Mouse (Mus musculus) urinary bladder, postnatal 36 days (tissue): ENCODE measurements around the gene Rd3.

ENCODE experiments used
- DNase-seq, 2 experiments: peaks; one replicate each; pipeline ENCODE4 v3.0.0; 2022; ENCODE audit warnings: low spot score in 2 of 2, mixed read lengths in 1 of 2

Gene Rd3

DNA sequence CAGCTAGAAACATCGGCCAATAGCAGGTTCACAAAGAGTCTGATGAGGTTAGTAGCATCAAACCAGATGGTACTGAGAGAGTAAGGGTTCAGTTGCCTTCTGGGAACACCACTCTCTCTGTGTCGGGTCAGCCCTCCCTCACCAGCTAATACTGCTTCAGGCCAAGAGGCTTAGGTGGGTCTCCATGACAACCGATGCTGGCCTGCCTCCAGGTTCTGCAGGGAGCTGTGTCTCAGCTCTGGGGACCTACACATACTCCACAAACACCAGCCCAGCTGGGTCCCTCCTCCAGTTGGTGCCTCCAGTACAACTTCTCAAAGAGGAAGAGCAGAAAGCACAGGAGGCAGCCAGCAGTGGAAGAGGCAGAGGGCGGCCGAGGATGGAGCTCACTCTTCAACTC is at the start of gene Rd3:
Rd3 (plus strand) TSS at position 184 of the 400 bp plus-strand sequence.
- no peak for DNase-seq

DNA sequence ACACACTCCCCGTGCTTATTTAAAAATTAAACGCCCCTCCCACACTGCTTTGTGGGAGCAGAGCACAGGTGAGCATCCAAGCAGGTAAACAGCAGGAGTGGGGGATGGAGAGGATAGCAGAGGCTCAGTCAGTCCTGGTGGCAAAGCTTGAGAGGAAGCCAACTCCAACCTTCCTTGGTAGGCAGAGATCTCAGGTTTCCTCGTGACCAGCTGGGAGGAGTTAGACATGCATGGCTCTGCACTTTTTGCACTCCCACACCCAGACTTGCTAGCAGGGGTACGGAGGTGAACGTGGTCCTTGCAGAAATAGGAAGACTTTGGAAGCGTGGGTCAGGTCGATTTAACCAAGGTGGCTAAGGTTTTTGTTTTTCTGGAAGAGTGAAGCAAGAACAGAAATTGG is 48.8 kb upstream of the Rd3 start:
- DNase-seq, result no peak

DNA sequence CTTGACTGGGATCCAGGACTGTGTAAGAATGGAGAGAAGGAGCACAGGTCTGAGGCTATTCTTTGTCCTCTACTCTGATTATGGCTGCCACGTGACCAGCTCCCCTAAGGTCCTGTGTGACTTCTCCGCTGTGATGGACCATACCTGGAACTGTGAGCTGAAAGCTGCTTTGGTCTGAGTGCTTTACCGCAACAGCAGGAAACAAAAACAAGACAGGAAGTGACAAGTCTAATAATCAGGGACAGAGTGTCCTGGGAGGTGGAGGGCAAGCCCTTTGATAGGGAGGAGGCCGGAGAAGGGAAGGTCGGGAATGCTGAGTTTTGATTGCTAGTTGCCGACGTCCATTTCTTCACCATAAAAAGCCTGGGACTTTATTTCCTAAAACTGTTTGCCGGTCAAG is 48.1 kb upstream of the Rd3 start:
- no peak for DNase-seq

- no peak for DNase-seq
Observed at GRCm38 (mm10) chr1:191929897-191930524, 47.2 kb upstream of the Rd3 start.

DNA sequence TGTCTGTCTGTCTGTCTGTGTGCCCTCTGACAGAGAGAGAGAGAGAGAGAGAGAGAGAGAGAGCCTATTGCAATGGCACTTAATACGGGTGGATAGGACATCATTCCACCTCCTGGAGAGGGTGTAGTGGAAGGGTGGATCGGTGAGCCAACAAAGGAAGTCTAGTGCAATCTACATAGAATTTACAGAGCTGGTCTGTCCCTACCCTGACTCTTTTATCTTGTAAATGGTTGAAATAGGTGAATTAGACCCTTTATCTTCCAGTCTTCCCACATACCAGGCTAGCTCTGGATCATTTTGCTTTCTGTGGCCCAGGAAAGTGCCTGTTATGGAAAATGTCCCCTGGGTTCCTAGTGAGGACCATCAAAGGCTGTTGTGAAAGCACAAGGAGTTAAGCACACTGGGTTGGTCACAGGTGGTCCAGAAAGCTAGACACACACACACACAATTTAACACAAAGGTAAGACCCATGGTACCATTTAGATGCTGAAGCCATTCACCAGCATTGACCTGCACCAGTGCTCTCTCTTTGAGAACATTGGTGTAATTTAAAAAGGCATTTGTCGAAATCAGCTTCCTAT is 46.6 kb upstream of the Rd3 start:
- DNase-seq, result no peak

- no peak for DNase-seq
Observed at GRCm38 (mm10) chr1:191932286-191932985, 44.7 kb upstream of the Rd3 start.

DNA sequence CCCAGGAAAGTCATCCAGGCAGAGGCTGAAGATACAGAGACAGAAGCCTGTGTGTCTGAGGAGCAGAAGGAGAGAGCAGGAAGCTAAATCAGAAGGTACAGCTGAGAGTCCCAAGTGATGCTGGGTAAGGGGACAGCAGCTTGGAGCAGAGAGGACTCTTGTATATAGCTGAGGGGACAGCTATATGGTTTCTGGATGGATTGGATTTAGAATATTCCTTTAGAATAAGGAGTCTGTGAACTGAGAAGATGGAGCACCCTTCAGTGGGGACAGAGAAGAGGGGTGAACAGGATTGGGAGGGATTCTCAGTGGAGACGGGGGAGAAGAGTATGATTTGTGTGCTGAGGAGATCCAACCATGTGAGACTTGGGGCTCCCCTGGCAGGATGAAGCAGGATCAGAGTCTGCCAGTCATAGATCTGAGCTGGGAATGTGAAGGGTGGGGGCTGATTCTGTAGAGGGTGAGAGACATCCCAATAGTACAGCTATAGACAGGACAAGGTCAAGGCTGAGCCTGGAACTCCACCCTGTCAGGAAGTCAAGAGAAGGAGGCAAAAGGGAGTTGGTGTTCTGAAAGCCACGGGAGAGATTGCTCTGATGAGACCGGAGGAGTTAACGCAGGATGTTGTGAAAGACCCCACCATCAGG is 44.1 kb upstream of the Rd3 start:
- DNase-seq, result no peak

GRCm38 (mm10) chr1:191943638-191944037 is 33.5 kb upstream of the Rd3 start:
- DNase-seq, result no peak

- no peak for DNase-seq
Observed at GRCm38 (mm10) chr1:191945341-191945740, 31.8 kb upstream of the Rd3 start.

- DNase-seq, result no peak
Observed at GRCm38 (mm10) chr1:191945756-191946155, 31.4 kb upstream of the Rd3 start.

DNA sequence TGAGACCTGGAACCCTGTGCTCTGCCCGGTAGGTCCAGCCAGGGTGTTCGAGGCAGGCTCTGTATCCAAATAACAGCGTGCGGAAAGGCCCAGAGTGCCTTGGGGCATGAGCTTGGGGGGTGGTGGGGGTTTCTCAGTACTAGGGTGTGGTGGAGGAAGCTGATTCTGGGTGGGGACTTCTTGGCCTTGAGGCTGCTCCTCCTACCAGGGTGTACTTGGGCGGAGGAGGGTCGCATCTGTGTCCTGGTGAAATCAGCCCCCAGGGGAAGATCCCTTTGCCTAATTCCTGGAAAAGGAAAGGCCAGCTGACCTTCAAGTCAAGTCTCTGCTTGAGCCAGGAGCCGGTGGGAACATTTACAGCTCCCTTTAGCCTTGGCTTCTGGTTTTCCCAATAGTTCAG is 30.9 kb upstream of the Rd3 start:
- DNase-seq, result no peak

DNA sequence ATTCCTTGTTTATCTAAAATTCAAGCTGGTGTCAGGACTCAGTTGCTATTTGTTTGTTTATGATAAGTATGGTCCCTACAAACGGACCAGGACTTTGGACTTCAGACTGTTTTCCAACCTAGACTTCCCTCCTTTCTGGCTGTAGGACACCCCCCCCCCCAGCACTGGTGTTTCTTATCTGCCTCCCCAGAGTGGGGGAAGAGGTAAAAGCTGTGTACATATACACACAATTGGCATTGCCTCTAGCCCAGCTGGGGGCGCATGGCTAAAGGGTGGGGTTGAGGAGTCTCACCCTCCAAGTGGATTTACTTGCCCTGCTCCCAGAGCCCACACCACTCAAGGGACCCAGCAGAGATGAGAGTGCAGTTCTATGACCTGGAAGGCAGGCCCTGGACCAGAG is 30.3 kb upstream of the Rd3 start:
- DNase-seq, result no peak

GRCm38 (mm10) chr1:191947796-191948195 is 29.4 kb upstream of the Rd3 start:
- DNase-seq, result no peak

DNA sequence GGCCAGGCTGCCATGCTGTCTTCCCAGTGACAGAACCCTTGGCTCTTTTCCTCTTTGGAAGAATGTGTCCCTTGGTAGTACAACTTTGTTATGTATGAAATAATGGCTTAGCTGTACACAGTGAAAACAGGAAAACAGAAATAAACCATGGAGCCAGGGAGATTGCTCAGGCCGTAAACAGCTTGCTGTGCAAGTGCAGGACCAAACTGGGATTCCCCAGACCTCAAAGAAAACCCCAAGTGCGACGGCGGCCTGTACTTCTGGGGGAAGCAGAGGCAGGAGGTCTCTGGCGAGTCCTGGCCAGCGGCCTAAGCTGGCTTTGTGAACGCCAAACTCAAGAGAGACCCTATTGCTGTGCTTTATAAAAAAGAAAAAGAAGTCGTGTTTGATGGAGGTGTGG is 28.6 kb upstream of the Rd3 start:
- no peak for DNase-seq

DNA sequence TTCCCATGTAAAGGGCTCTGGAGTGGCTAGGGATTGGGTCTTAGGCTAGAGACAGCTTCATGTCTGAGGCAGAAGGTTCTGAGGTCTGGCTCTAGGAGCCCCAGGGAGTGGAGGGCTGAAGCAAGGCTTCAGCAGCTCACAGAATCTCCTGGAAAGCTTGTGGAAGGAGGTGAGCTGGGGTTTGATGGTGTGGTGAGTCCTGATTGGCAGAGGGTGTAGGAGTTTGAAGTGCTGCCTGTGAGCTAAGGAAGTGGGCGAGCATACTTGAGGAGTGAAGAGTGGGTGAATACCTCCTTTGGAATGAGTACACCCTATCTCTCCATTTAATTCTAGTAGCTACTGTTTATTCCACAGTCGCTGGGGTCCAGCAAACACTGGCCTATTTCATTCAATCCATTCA is 26.6 kb upstream of the Rd3 start:
- no peak for DNase-seq

DNA sequence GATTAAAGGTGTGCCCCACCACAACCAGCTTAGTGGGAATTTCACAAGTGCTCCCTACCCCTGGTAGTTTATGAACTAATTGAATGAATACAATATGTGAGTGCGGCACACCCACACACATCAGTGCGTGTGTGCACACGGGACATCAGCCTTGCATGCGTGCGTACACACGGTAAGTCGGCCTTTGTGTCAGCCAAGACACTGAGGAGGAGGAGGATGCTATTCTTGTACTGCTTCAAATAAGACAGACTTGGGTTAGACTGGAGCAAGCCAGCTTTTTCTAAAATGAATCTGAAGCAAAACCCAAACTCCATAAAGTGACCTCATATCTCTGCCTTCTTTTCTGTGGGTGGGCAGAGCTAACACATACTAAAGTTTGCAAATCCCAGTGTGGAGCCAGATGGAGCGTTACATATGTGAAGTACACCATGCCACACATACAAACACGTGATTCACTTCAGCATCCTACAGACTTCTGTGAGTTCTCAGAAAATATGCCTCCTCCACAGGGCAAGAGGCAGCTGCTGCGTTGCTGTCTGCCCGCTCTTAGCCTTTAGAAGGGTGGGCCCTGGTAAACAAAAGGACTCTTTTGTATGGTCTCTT is 24.3 kb upstream of the Rd3 start:
- no peak for DNase-seq

GRCm38 (mm10) chr1:191955101-191955500 is 22.1 kb upstream of the Rd3 start:
- peak in 1 of 2 experiments; percentile 23 for DNase-seq

- DNase-seq, result no peak
Observed at GRCm38 (mm10) chr1:191956261-191956660, 20.9 kb upstream of the Rd3 start.

GRCm38 (mm10) chr1:191956871-191957270 is 20.3 kb upstream of the Rd3 start:
- no peak for DNase-seq

DNA sequence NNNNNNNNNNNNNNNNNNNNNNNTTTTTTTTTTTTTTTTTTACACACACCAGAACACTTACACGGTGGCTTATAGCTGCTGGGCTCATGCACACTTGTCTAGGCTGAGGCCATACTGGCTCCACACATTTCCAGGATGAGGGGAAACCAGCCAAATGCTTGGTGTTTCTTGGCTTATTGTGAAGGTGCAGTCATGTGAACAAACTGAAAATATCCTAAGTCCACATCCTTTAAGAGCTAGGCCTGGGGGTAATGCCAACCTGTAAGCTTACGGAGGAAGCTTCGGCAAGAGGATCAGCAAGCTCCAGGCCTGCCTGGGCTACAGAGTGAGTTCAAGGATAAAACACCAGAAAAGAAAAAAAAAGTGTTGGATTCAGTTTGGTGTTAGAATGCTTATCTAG is 19.8 kb upstream of the Rd3 start:
- no peak for DNase-seq

- DNase-seq, result no peak
Observed at GRCm38 (mm10) chr1:191960946-191961345, 16.2 kb upstream of the Rd3 start.

- no peak for DNase-seq
Observed at GRCm38 (mm10) chr1:191963413-191963812, 13.8 kb upstream of the Rd3 start.
